Mouse (Mus musculus) cortical plate, adult 2 months (tissue): ENCODE results near the gene Kifc3.

Experiments used
- CTCF ChIP-seq: fragments of 200-500 bp; IDR thresholded peaks from 2 replicates; pipeline ENCODE4 v1.5.1; 2011; ENCODE audit warnings: mild to moderate bottlenecking, control low read depth, low read length; ENCODE audit not compliant: insufficient read depth; ENCODE audit errors: extremely low read depth
- POLR2A ChIP-seq: fragments of 200-500 bp; IDR thresholded peaks from 2 replicates; pipeline ENCODE4 v1.6.1; 2011; ENCODE audit warnings: mild to moderate bottlenecking, low read length, control low read depth; ENCODE audit not compliant: insufficient read depth; ENCODE audit errors: extremely low read depth

- no peak for TF ChIP-seq POLR2A
- no peak for TF ChIP-seq CTCF
Measured at GRCm38 (mm10) chr8:95200001-95200405, 2.6 kb downstream of the Kifc3 start.
